ENCODE assay signal across 19 mouse cellular contexts in genomic region chr10:120401787-120402186, GRCm38 (mm10).
DNase-seq lines count a peak whose midpoint lies in the region; ATAC-seq and TF ChIP-seq lines count a peak whose summit lies in the region.
"Had no signal": no experiment of that assay in that cellular context is flagged by ENCODE, and none has a peak within 500 bp of the region (broad histone marks: within the 10 kb centered on the region; RNA-seq: fewer than 3 reads in every experiment).

No protein-coding gene starts in this region.

- no peak overlapping the region for H3K4me2 ChIP-seq in lung, postnatal 0 days (replicated peaks; ENCODE audit: low read depth, low read length)
- H3K4me2 ChIP-seq in forebrain, embryonic 11.5 days (ENCODE audit: low read depth, low read length, severe bottlenecking), result no peak overlapping the region
- H3K4me2 ChIP-seq: heart, embryonic 13.5 days; midbrain, embryonic 11.5 days had no signal

- no peak overlapping the region for H3K4me3 ChIP-seq in heart, embryonic 10.5 days
- no peak overlapping the region for H3K4me3 ChIP-seq in heart, adult 2 months
- H3K4me3 ChIP-seq in lung, postnatal 0 days (ENCODE audit: low read depth, low read length), result no peak overlapping the region
- H3K4me3 ChIP-seq in lung, adult 2 months (replicated peaks; ENCODE audit: extremely low read depth, low read depth, low read length), result no peak overlapping the region
- H3K4me3 ChIP-seq in forebrain, embryonic 11.5 days (ENCODE audit: low read depth, low read length), result no peak overlapping the region
- H3K4me3 ChIP-seq: erythroblast, embryonic 14.5 days; heart, embryonic 13.5 days; hindbrain, embryonic 10.5 days; layer of hippocampus, adult 2 months; myocyte had no signal

- H3K9ac ChIP-seq in heart, adult 2 months (ENCODE audit: low read depth, low read length), result no peak overlapping the region
- H3K9ac ChIP-seq in lung, postnatal 0 days (replicated peaks; ENCODE audit: low read depth), result no peak overlapping the region
- H3K9ac ChIP-seq in forebrain, embryonic 11.5 days (ENCODE audit: low read length), result no peak overlapping the region
- H3K9ac ChIP-seq: heart, embryonic 13.5 days had no signal

- H3K27ac ChIP-seq in heart, embryonic 10.5 days, result 0 out of 2 replicates have a peak overlapping the region, but pooled peaks have one; percentile 4
- no peak overlapping the region for H3K27ac ChIP-seq in heart, adult 2 months
- no peak overlapping the region for H3K27ac ChIP-seq in lung, postnatal 0 days (ENCODE audit: low read length)
- H3K27ac ChIP-seq in forebrain, embryonic 11.5 days (ENCODE audit: low read depth, low read length), result peak overlapping the region; percentile 2; the same call in 1 of the 2 replicates
- H3K27ac ChIP-seq: heart, embryonic 13.5 days; hindbrain, embryonic 10.5 days; layer of hippocampus, adult 2 months had no signal

- no peak for TF ChIP-seq EP300 in heart, adult 2 months (IDR thresholded peaks at IDR 0.05; ENCODE audit: insufficient read depth, low read depth, low read length)
- no peak for TF ChIP-seq EP300 in lung, postnatal 0 days (IDR thresholded peaks at IDR 0.05)

- DNase-seq in heart, embryonic 10.5 days (ENCODE audit: low spot score), result no peak
- DNase-seq in heart, adult 2 months, result no peak
- DNase-seq in lung, postnatal 0 days (ENCODE audit: low spot score), result peak; percentile 47
- no peak for DNase-seq in lung, adult 2 months
- no peak for DNase-seq in forebrain, embryonic 11.5 days (ENCODE audit: low spot score)
- DNase-seq in frontal cortex, postnatal 25 days (ENCODE audit: low spot score in 2 of 2), result no peak
- no peak for DNase-seq in frontal cortex, postnatal 36 days (ENCODE audit: low spot score in 2 of 2)
- DNase-seq in kidney, postnatal 36 days, result no peak
- DNase-seq: adrenal gland, postnatal 10 days; cerebellum, postnatal 36 days; gastrocnemius, postnatal 10 days; kidney, adult 9 months; thymus, postnatal 14 days had no signal

- H3K4me1 ChIP-seq in heart, embryonic 10.5 days, result peaks cover 54% of the 10 kb centered on the region
- H3K4me1 ChIP-seq in heart, adult 2 months (ENCODE audit: control insufficient read depth, insufficient read depth, low read length), result no peaks in the 10 kb centered on the region
- no peaks in the 10 kb centered on the region; the same call in 1 of the 2 replicates for H3K4me1 ChIP-seq in lung, postnatal 0 days (ENCODE audit: insufficient read depth, low read depth, low read length)
- H3K4me1 ChIP-seq in lung, adult 2 months (ENCODE audit: control insufficient read depth, insufficient read depth, low read length), result no peaks in the 10 kb centered on the region
- peaks cover 14% of the 10 kb centered on the region for H3K4me1 ChIP-seq in forebrain, embryonic 11.5 days (replicated peaks; ENCODE audit: control insufficient read depth, insufficient read depth, low read length)

- no peaks in the 10 kb centered on the region for H3K79me2 ChIP-seq in heart, adult 2 months (replicated peaks; ENCODE audit: control insufficient read depth, insufficient read depth, low read length)

- ATAC-seq in lung, postnatal 0 days, result peak; percentile 40; the same call in 1 of the 2 replicates
- ATAC-seq in forebrain, embryonic 11.5 days (replicated peaks; ENCODE audit: low FRiP score), result peak; percentile 75

- no peaks in the 10 kb centered on the region for H3K9me3 ChIP-seq in heart, embryonic 10.5 days
- no peaks in the 10 kb centered on the region for H3K9me3 ChIP-seq in lung, postnatal 0 days (ENCODE audit: low read length)
- no peaks in the 10 kb centered on the region for H3K9me3 ChIP-seq in forebrain, embryonic 11.5 days (ENCODE audit: control insufficient read depth, low read length)
- H3K9me3 ChIP-seq: heart, embryonic 13.5 days; hindbrain, embryonic 10.5 days had no signal

- TF ChIP-seq POLR2A in heart, adult 2 months (IDR thresholded peaks at IDR 0.05; ENCODE audit: insufficient read depth, low read depth, low read length), result no peak
- no peak for TF ChIP-seq POLR2A in lung, adult 2 months (IDR thresholded peaks at IDR 0.05; ENCODE audit: borderline replicate concordance, extremely low read depth, low read depth, low read length)

- H3K36me3 ChIP-seq in heart, embryonic 10.5 days, result peaks cover 26% of the 10 kb centered on the region
- no peaks in the 10 kb centered on the region for H3K36me3 ChIP-seq in heart, adult 2 months (ENCODE audit: control insufficient read depth, insufficient read depth, low read length)
- no peaks in the 10 kb centered on the region for H3K36me3 ChIP-seq in lung, postnatal 0 days (ENCODE audit: insufficient read depth, low read length)
- no peaks in the 10 kb centered on the region for H3K36me3 ChIP-seq in forebrain, embryonic 11.5 days (ENCODE audit: control insufficient read depth, insufficient read depth, low read length)
- H3K36me3 ChIP-seq: heart, embryonic 13.5 days had no signal

- TF ChIP-seq CTCF in heart, adult 2 months (IDR thresholded peaks at IDR 0.05), result no peak
- TF ChIP-seq CTCF in lung, postnatal 0 days (IDR thresholded peaks at IDR 0.05), result no peak
- TF ChIP-seq CTCF in lung, adult 2 months (IDR thresholded peaks at IDR 0.05; ENCODE audit: insufficient read depth, low read length), result no peak

- intact Hi-C loops in heart, adult 2 months (cut with DNase I), result no loop called here

- H3K27me3 ChIP-seq in heart, embryonic 10.5 days (ENCODE audit: insufficient read depth, poor library complexity, severe bottlenecking), result no peaks in the 10 kb centered on the region
- no peaks in the 10 kb centered on the region for H3K27me3 ChIP-seq in heart, adult 2 months (ENCODE audit: control insufficient read depth, insufficient read depth, low read length)
- H3K27me3 ChIP-seq in lung, postnatal 0 days (replicated peaks; ENCODE audit: insufficient read depth, low read length), result no peaks in the 10 kb centered on the region
- H3K27me3 ChIP-seq in forebrain, embryonic 11.5 days (ENCODE audit: control insufficient read depth, insufficient read depth, low read length), result no peaks in the 10 kb centered on the region
- H3K27me3 ChIP-seq: heart, embryonic 13.5 days had no signal

- 65% methylated on average over 8 of the region's 8 CpGs for WGBS in heart, embryonic 10.5 days
- WGBS in heart, adult 2 months, result 35% methylated on average over 8 of the region's 8 CpGs
- 28% methylated on average over 8 of the region's 8 CpGs for WGBS in lung, postnatal 0 days
- 36% methylated on average over 8 of the region's 8 CpGs for WGBS in lung, adult 2 months
- 45% methylated on average over 8 of the region's 8 CpGs for WGBS in forebrain, embryonic 11.5 days

Comparison
In these comparisons a context has a peak if more than half of its experiments do, and no peak if none do; other contexts are left out.
1. H3K27ac ChIP-seq: peak in heart, embryonic 10.5 days (single experiment) and forebrain, embryonic 11.5 days (single experiment); none in heart, adult 2 months (single experiment) and lung, postnatal 0 days (single experiment).